Mouse (Mus musculus) heart, embryonic 16.5 days (tissue): ENCODE data around the gene Colca2. TPM values are rescaled to one million over a fixed set of nuclear protein-coding genes. Genes with fewer than 3 reads are reported as not detected.

Experiments used
- ATAC-seq: fragments of 200-750 bp; cut with Nextera tagmentation; replicated peaks from 2 replicates; pipeline ENCODE4 v1.8.0; 2017; ENCODE audit warnings: moderate number of reproducible peaks; ENCODE audit not compliant: insufficient read depth, low FRiP score; ENCODE audit errors: extremely low read depth
- H3K27ac ChIP-seq: fragments of 300-500 bp; sonication (generic); 2 replicates; pipeline ENCODE4 v1.5.1; 2014; ENCODE audit warnings: mild to moderate bottlenecking, low read length, control low read depth, moderate library complexity
- H3K27me3 ChIP-seq: fragments of 300-500 bp; sonication (generic); 2 replicates; pipeline ENCODE4 v1.6.1; 2014; ENCODE audit warnings: low read length, mixed read lengths; ENCODE audit not compliant: control insufficient read depth, insufficient read depth
- H3K36me3 ChIP-seq: fragments of 300-500 bp; sonication (generic); 2 replicates; pipeline ENCODE4 v1.6.1; 2014; ENCODE audit not compliant: control insufficient read depth, insufficient read depth
- H3K4me1 ChIP-seq: fragments of 300-500 bp; sonication (generic); 2 replicates; pipeline ENCODE4 v1.6.1; 2014; ENCODE audit warnings: low read length, mixed read lengths; ENCODE audit not compliant: control insufficient read depth, insufficient read depth
- H3K4me2 ChIP-seq: fragments of 300-500 bp; sonication (generic); 2 replicates; pipeline ENCODE4 v1.6.1; 2014; ENCODE audit warnings: low read depth, mild to moderate bottlenecking, control low read depth, low read length
- H3K4me3 ChIP-seq: fragments of 300-500 bp; sonication (generic); 2 replicates; pipeline ENCODE4 v1.5.1; 2014; ENCODE audit warnings: mild to moderate bottlenecking, control low read depth, low read length
- H3K9ac ChIP-seq: fragments of 300-500 bp; sonication (generic); 2 replicates; pipeline ENCODE4 v1.6.1; 2014; ENCODE audit warnings: low read length, control low read depth
- H3K9me3 ChIP-seq: fragments of 300-500 bp; sonication (generic); replicated peaks from 2 replicates; pipeline ENCODE4 v1.6.1; 2016; ENCODE audit warnings: low read length; ENCODE audit not compliant: control insufficient read depth
- WGBS: fragments of 180-500 bp; shearing (Covaris S2); extraction: QIAGEN DNeasy Blood & Tissue Kit; methylation state at CpG from one replicate; pipeline ENCODE4 v1.1.7; 2014; 5-methylcytosine and 5-hydroxymethylcytosine counted together
- polyA plus RNA-seq: library from polyadenylated mRNA; unstranded; fragments of >200 nt; fragmentation: Nextera tagmentation; extraction: Ambion mirVana; gene quantifications from 2 replicates; pipeline ENCODE4 v1.2.1, GENCODE M21; 2015

The Colca2 gene
- polyA plus RNA-seq, 1 experiment from 2014 or later: 5.2 TPM

DNA sequence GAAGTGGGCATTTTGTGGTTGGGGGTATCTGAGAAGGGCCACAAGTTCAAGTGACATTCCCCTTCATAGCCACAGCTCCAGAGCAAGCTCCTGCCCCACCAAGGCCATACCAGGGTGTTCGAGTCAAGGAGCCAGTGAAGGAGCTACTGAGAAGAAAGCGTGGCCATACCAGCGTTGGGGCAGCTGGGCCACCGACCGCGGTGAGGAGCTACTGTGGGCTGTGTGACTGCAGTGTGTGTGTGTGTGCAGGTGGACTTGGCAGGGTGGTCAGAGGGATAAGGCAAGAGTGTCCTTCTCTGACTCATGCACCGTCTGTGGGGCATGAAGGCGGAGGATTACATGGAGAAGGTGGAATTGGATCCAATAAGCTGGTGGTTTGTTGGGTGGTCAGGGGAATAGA lies 46.2 kb downstream of the Colca2 start:
- ATAC-seq: no peak
- H3K4me2 ChIP-seq: no peak overlapping the region
- no peaks in the 10 kb centered on the region for H3K4me1 ChIP-seq
- no peak overlapping the region for H3K27ac ChIP-seq
- no peak overlapping the region for H3K4me3 ChIP-seq
- no peaks in the 10 kb centered on the region for H3K9me3 ChIP-seq
- no peaks in the 10 kb centered on the region for H3K27me3 ChIP-seq
- H3K9ac ChIP-seq: no peak overlapping the region
- no peaks in the 10 kb centered on the region for H3K36me3 ChIP-seq
- 94% methylated on average over 8 of the region's 8 CpGs for WGBS

DNA sequence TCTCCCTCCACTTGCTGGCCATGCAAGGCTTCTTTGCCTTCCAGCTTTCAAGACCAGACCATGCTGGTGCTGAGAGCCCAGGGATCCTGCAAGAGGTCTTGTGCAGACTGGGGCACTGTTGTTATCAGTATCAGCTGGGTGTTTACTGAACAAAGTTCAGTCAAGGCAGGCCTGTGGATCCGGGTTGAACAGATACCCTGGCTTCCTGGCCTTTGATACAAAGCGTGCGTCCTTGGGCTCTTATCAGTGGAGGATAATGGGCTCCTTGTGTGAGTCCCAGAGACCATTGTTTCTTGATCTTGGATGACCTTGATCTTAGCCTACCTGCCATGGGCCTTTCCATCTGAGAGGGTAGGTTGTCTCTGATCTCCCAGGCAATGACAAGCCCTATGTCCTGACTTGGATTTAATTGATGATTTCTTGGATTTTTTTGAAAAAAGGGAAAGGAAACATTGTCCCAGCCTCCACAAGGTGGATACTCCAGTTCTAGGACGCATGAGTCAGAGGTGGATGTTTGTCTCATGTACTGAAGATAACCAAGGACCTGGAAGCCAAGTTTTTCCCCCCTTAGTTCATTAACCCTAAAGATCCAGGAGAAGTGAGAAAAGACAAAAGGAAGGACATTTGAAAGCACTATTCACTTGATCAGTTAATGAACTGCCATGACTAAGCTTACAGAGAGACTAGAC lies 47.5 kb downstream of the Colca2 start:
- Histone ChIP-seq H3K9ac (no peak overlapping the region), H3K4me1 (no peaks in the 10 kb centered on the region), H3K36me3 (no peaks in the 10 kb centered on the region), H3K27me3 (no peaks in the 10 kb centered on the region), H3K27ac (no peak overlapping the region), H3K4me3 (no peak overlapping the region), H3K4me2 (no peak overlapping the region), H3K9me3 (no peaks in the 10 kb centered on the region)
- no peak for ATAC-seq
- WGBS: 31% methylated on average over 4 of the region's 4 CpGs

DNA sequence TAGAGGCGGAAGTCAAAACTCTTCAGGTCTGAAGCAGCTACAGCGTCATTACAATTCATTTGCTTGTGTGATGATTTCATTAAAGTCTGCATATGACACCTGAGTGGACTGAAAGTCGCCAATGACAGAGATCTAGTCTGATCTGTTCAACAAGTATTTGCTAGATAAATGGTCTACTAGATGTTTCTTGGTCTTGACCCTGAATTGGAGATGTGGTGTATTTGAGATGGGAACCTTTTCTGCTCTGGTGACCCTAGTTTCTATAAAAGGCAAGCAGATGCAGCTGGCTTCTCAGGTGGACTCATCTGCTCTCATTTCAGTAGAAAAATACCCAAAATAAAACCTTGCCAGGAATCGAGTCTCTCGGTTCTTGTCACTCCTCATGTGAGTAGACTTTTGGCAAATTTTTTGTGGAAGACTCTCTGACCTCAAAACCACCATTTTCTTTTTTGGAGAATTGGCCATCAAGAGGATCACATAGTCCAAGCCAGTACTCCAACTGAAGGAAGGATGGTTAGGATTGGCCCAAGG lies 52.7 kb downstream of the Colca2 start:
- Histone ChIP-seq H3K4me1 (no peaks in the 10 kb centered on the region), H3K4me3 (no peak overlapping the region), H3K27me3 (no peaks in the 10 kb centered on the region), H3K9me3 (no peaks in the 10 kb centered on the region), H3K9ac (no peak overlapping the region), H3K36me3 (no peaks in the 10 kb centered on the region), H3K4me2 (no peak overlapping the region), H3K27ac (no peak overlapping the region)
- no peak for ATAC-seq
- 74% methylated on average over 5 of the region's 5 CpGs for WGBS

Other genes with a start within 250 kb of the Colca2 start
- gene Btg4, start 217.7 kb downstream of the Colca2 start, polyA plus RNA-seq: not detected in 2 replicates
- gene Layn, start 201.5 kb downstream of the Colca2 start, polyA plus RNA-seq: 6.8 and 9.2 TPM in 2 replicates
- 0.29 and 0.56 TPM in 2 replicates for gene 4833427G06Rik, start 176.5 kb downstream of the Colca2 start, polyA plus RNA-seq
- 0.07 and 0.09 TPM in 2 replicates for gene Gm32742, start 113.1 kb downstream of the Colca2 start, polyA plus RNA-seq
- gene Pou2af1, start 64.9 kb downstream of the Colca2 start, polyA plus RNA-seq: 0.31 and 0.92 TPM in 2 replicates
- 0.21 TPM in 1 of 2 replicates, not detected in the other for gene 1810046K07Rik, start 50.3 kb upstream of the Colca2 start, polyA plus RNA-seq